Mouse (Mus musculus) left cerebral cortex, postnatal 25 days (tissue): ENCODE results near the gene Gm4969. TPM values are rescaled to one million over a fixed set of nuclear protein-coding genes. Genes with fewer than 3 reads are reported as not detected.

Experiments used
- DNase-seq, 2 experiments: peaks; one replicate each; pipeline ENCODE4 v3.0.0; 2022; ENCODE audit warnings: low spot score in 2 of 2, mixed read lengths in 1 of 2
- intact Hi-C: fragments of 180-260 bp; cut with DNase I; formaldehyde crosslinking; loops from one replicate; pipeline ENCODE4 v1.15.1; 2025
- total RNA-seq, 2 experiments: library from RNA; stranded (reverse); gene quantifications; 2 replicates each; pipeline ENCODE4 v1.2.3; 2021

The Gm4969 gene
- total RNA-seq, 2 experiments from 2014 or later, result 0.25 to 0.32 TPM

DNA sequence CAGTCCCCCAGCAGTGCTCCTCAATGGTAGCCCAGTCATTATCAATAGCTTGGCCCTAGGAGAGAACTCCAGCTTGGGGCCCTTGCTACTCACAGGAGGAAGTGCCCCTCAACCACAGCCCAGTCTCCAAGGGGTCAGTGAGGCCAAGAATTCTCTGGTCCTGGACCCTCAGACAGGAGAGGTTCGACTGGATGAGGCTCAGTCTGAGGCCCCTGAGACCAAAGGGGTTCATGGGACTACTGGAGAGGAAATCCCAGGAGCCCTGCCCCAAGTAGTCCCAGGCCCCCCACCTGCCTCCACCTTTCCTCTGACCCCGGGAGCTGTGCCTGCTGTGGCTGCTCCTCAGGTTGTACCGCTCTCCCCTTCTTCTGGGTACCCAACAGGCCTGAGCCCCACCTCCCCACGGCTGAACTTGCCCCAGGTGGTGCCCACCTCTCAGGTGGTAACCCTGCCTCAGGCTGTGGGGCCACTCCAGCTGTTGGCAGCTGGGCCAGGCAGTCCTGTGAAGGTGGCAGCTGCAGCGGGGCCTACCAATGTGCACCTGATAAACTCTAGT is 21.7 kb downstream of the Gm4969 start:
- intact Hi-C loops, result no loop called here

DNA sequence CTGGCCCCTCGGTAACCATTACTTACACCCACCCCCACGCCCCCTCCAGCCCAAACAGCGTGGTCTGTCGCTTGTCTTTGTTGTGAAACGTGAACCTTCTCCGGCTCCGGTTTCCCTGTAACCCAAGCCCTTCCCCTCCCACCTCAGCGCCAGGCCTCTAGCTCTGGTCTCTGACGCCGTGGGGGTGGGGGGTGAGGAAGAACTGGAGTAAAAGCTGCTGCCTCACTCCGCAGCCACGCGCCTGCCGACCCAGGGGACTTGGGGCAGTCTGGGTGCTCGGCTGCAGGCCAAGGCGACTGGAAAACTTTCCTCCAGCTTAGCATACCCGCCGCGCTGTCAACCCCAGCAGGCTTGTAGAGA is 22.4 kb downstream of the Gm4969 start:
- intact Hi-C loops, result loop anchor here (2.0 kb wide), 1 partner anchor 23 kb away; the partner anchor contains the start of genes Fbxo46 and Gm4969
- DNase-seq, result no peak

More for the DNA sequence above, 21.7 kb downstream of the Gm4969 start:
- no peak for DNase-seq

- DNase-seq, result peak in 1 of 2 experiments; percentile 41
- intact Hi-C loops, result loop anchor here (2.0 kb wide), 1 partner anchor 24 kb away; the partner anchor contains the start of genes Fbxo46 and Gm4969
Observed at GRCm38 (mm10) chr7:19094826-19095750, 23.1 kb downstream of the Gm4969 start.

DNA sequence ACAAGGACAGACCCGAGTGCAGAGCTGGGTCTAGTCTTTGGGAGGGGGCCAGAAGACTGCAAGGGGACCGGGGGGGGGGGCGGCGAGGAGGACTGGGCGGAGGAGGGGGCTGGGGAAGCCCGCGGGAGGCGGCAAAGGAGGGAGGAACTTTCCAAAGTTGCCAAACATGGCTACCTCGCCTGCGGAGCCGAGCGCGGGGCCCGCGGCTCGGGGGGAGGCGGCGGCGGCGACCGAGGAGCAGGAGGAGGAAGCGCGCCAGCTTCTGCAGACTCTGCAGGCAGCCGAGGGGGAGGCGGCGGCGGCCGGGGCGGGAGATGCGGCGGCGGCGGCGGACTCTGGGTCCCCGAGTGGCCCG is 23.7 kb downstream of the Gm4969 start, which contains the start of gene Six5:
Six5 (plus strand) TSS at position 124 of the 355 bp plus-strand sequence.
- DNase-seq, result no peak
- intact Hi-C loops, result loop anchor here (2.0 kb wide), 1 partner anchor 24 kb away; the partner anchor contains the start of genes Fbxo46 and Gm4969

- intact Hi-C loops, result loop anchor here (2.0 kb wide), 1 partner anchor 25 kb away; the partner anchor contains the start of genes Fbxo46 and Gm4969
Observed at GRCm38 (mm10) chr7:19093537-19094385, 24.4 kb downstream of the Gm4969 start.

GRCm38 (mm10) chr7:19093174-19093521 is 25.0 kb downstream of the Gm4969 start:
- DNase-seq, result peak; percentile 70
- intact Hi-C loops, result no loop called here

More at GRCm38 (mm10) chr7:19093537-19094385, 24.4 kb downstream of the Gm4969 start:
- DNase-seq, result peak; percentile 82 to 83

GRCm38 (mm10) chr7:19092381-19093173 is 25.6 kb downstream of the Gm4969 start:
- intact Hi-C loops, result loop anchor here (1.0 kb wide), 1 partner anchor 23 kb away; no protein-coding TSS in a partner anchor
- no peak for DNase-seq

DNA sequence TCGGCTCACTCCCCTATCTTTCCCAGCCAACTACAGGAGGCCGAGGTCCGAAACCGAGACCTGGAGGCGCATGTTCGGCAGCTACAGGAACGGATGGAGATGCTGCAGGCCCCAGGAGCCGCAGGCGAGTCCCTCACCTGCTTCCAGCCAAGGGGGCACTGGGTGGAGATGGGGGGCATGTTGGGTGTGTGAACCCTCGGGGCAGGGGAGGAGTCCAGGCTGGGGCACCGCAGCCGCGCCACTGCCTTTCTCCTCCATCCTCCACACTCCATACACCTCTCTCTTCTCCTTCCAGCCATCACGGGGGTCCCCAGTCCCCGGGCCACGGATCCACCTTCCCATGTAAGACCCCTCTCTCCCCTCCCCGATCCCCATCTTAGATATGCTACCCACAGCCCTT is 26.3 kb downstream of the Gm4969 start:
- no peak for DNase-seq
- intact Hi-C loops, result loop anchor here (1.0 kb wide), 1 partner anchor 23 kb away; no protein-coding TSS in a partner anchor

- DNase-seq, result peak; percentile 47 to 55
Observed at GRCm38 (mm10) chr7:19088813-19089212, 29.4 kb downstream of the Gm4969 start.

GRCm38 (mm10) chr7:19086760-19087159 is 31.4 kb downstream of the Gm4969 start:
- no peak for DNase-seq

More at GRCm38 (mm10) chr7:19088813-19089212, 29.4 kb downstream of the Gm4969 start:
- intact Hi-C loops, result no loop called here

GRCm38 (mm10) chr7:19086042-19086441 is 32.1 kb downstream of the Gm4969 start:
- intact Hi-C loops, result no loop called here
- DNase-seq, result no peak

More at GRCm38 (mm10) chr7:19086760-19087159, 31.4 kb downstream of the Gm4969 start:
- intact Hi-C loops, result no loop called here

- DNase-seq, result no peak
Observed at GRCm38 (mm10) chr7:19085495-19085894, 32.7 kb downstream of the Gm4969 start.

GRCm38 (mm10) chr7:19084921-19085473 is 33.2 kb downstream of the Gm4969 start:
- DNase-seq, result no peak
- intact Hi-C loops, result no loop called here

More at GRCm38 (mm10) chr7:19085495-19085894, 32.7 kb downstream of the Gm4969 start:
- intact Hi-C loops, result no loop called here

GRCm38 (mm10) chr7:19084277-19084771 is 33.8 kb downstream of the Gm4969 start:
- DNase-seq, result no peak
- intact Hi-C loops, result no loop called here

- DNase-seq, result no peak
- intact Hi-C loops, result no loop called here
Observed at GRCm38 (mm10) chr7:19083701-19084100, 34.5 kb downstream of the Gm4969 start, which contains the start of gene Dmpk. Gene Dmpk, plus strand, starts transcription at chr7:19083849.

DNA sequence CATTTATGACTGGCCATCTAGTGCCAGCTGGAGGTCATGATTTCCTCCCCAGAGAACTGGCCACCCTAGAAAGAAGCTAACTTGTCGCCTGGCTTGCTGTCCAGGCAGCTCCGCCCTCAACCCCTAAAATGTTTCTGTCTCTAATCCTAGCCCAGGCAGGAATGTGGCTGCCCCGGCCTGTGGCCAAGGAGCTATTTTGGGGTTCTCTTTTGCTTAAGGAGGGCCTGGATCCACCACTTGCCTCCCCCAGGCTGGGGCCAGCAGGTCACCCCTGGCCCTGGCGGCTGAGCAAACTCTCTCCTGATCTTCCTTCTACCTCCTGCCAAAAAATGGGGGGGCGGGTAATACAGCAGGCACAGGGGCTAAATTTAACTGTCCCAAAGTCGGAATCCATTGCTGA is 35.1 kb downstream of the Gm4969 start:
- intact Hi-C loops, result no loop called here
- no peak for DNase-seq

DNA sequence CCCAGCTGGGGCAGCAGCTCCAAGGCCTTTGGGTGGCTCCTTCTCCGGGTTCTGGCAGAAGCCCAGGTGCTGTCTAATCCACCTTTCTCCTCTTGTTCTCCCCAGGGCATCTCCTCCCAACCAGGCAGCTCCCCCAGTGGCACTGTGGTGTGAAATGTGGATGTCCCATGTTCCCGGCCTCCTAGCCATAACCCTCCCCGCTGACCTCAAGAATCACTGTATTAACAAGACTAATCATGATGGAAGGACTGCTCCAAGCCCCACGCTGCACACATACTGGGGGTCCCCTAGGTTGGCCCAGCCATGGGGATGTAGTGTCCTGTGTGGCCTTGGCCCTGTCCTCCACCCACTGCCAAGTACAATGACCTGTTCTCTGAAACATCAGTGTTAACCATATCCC is 36.0 kb downstream of the Gm4969 start:
- intact Hi-C loops, result no loop called here
- DNase-seq, result no peak

DNA sequence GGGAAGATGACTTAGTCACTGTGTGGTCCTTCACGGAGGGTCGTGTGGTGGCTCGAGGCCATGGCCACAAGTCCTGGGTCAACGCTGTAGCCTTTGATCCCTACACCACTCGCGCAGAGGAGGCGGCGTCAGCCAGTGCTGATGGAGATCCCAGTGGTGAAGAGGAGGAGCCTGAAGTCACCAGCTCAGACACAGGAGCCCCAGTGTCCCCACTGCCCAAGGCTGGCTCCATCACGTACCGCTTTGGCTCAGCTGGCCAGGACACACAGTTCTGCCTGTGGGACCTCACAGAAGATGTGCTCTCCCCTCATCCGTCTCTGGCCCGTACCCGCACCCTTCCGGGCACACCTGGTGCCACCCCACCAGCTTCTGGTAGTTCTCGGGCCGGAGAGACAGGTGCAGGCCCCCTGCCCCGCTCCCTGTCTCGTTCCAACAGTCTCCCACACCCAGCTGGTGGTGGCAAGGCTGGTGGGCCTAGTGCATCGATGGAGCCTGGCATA is 37.7 kb downstream of the Gm4969 start:
- DNase-seq, result no peak
- intact Hi-C loops, result no loop called here
